Mouse (Mus musculus) cerebellum, postnatal 14 days (tissue): ENCODE measurements around the gene Haghl.
A peak's percentile ranks its signal among the peaks of the same experiment; 100 is the strongest.
"Not testable (repeated sequence)": the region's sequence is repeated elsewhere in the genome, so short reads cannot be mapped to it uniquely, and the experiment has no call there.

Experiments used
- DNase-seq, 2 experiments: peaks; one replicate each; pipeline ENCODE4 v3.0.0; 2021; ENCODE audit warnings: mixed read lengths in 2 of 2

The Haghl gene

DNA sequence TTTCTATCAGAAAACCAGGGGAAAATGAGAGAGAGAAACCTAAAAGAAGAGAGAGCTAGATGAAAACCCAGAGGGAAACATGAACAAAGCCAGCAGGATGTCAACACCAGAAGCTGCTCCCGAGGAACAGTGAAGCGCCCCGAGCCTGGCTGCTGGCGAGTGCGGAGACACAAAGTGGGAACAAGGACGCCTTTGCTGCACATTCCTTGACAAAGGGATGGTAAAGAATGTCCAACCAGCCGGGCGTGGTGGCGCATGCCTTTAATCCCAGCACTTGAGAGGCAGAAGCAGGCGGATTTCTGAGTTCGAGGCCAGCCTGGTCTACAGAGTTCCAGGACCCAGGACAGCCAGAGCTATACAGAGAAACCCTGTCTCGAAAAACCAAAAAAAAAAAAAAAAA is 44.0 kb downstream of the Haghl start:
- not testable (repeated sequence) for DNase-seq

DNA sequence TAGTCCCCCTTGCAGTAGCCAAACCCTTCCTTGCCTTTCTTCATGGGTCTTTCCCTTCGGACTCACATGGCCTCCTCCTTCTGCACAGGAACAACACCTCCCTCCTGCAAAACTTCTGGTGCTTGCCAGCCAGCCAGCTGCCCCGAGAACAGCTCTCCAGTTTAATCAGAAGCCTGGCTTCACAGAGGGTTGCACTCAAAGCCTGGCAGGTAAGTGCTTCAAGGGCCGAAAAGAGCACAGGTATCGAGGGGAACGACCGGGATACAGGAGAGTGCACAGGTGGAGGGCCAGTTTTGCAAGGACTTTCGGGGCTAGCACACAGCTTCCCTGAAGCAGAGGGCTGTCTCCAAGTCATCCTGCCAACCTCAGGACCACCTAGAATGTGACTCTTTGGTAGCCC is 46.6 kb downstream of the Haghl start:
- no peak for DNase-seq

DNA sequence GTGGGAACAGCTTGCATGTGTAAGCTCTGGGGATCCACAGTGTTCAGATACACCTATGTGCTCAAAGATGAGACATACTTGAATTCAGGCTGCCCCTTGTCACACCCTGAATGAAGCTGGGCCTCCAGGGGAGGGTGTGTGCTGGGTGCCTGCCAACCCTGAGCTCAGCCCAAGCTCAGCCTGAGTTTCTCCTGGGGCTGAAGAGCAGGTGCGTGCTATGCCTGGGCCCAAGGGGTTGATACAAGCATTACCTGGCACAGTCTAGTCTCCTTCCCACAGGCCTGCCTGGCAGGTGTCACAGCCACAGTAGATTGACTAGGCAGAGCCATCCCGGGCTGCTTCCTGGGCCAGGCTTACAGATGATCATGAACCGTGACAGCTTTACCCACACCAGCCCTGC is 49.7 kb downstream of the Haghl start, which contains the start of gene Mslnl:
TSS of gene Mslnl (plus strand) at position 298 of the 400 bp plus-strand sequence.
- no peak for DNase-seq

DNA sequence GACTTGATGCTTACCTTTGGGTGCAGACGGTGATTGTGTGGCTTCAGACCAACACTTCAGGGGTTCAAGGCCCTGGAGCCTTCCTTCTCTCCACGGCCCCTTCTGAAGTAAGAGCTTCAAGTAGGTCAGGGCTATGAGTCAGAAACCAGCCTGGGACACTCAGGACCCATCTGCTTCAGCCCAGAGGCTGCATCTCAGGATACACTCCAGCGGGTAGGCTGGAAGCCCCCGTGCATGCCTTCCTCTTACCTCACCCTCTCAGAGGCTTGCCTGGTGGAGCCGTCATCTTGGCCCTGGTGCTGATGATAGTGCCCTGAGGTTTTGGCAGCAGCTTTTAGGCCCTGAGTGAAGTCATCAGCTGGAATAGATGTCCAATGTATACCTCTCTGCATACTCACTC is 50.2 kb downstream of the Haghl start:
- DNase-seq: no peak

DNA sequence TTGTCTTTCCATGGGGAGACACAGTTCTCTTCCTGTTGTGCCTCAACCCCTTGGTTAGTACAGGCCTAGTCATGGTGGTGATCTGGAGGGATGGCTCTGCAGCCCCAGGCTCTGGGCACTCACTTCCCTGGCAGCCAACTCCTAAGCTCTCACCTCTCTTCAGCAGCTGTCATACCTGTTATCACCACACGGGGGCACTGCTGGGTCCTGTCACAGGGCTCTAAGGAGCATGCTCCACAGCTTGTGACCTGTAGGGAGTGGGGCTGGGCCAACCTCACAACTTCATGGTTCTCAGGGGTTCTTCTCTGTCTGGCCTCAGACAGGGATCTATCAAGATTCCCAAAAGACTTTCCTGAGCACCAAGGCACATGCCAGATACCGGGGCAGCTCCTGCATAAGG is 53.4 kb downstream of the Haghl start:
- DNase-seq: peak; percentile 90 to 96
